Mouse (Mus musculus): ENCODE results near the gene Pacs1.
"Not testable (repeated sequence)": the region's sequence is repeated elsewhere in the genome, so short reads cannot be mapped to it uniquely, and the experiment has no call there.

Pacs1 gene

DNA sequence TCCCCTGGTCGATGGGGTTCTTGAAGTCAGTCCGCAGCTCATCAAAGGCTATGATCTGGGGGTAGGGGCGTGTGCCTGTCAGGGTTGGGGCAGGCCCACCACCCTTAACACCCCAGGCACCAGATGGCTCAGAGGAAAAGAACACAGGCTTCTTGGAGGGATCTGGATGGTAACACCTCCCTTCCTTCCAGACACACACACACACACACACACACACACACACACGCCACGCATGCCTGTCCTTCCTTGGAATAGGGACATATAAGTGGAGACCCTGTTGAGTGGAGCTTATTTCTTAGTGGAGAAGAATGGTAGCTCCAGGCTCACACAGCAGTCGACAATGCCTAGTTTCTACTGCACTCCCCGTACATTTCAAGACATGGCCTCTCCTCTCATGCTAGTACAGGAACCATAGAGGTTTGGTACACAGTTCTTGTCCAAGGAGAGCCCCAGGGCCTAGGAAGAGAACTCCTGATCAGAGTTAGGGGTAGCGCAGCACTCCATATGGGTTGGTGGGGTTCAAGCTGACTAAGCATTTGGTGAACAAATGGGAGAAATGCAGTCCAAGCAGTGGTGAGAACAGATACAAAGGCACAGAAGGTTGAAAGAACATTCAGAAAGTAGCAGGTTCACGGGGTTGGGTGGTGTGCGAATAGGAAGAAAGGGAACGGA lies 178.0 kb downstream of the Pacs1 start:
- DNase-seq, result no peak

- peak; percentile 89 for DNase-seq
Measured at GRCm38 (mm10) chr19:5094243-5094632, 178.7 kb downstream of the Pacs1 start.

GRCm38 (mm10) chr19:5093481-5094242 lies 179.3 kb downstream of the Pacs1 start:
- DNase-seq, result no peak

- no peak for DNase-seq
Measured at GRCm38 (mm10) chr19:5092083-5092482, 180.8 kb downstream of the Pacs1 start.

- DNase-seq, result no peak
Measured at GRCm38 (mm10) chr19:5089324-5089723, 183.6 kb downstream of the Pacs1 start.

GRCm38 (mm10) chr19:5087884-5088728 lies 184.8 kb downstream of the Pacs1 start, which contains the start of gene Yif1a:
Gene Yif1a (plus strand): TSS chr19:5088538.
- DNase-seq, result peak; percentile 99

DNA sequence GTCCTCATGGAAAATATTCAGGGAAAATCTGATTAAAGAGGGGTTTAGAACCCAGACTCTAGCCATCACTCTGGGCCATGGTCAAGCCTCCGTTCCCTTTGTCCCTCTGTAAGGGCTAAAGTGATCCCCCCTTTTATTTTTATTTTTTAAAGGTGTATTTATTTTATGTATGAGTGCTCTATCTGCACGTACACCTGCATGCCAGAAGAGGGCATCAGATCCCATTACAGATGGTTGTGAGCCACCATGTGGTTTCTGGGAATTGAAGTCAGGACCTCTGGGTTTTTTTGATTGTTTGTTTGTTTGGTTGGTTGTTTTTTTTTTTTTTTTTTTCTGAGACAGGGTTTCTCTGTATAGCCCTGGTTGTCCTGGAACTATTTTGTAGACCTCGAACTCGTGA lies 186.4 kb downstream of the Pacs1 start:
- DNase-seq, result not testable (repeated sequence)

GRCm38 (mm10) chr19:5085145-5085863 lies 187.6 kb downstream of the Pacs1 start, which contains the start of gene Tmem151a:
Gene Tmem151a (minus strand): TSS chr19:5085531.
- DNase-seq, result peak; percentile 67

DNA sequence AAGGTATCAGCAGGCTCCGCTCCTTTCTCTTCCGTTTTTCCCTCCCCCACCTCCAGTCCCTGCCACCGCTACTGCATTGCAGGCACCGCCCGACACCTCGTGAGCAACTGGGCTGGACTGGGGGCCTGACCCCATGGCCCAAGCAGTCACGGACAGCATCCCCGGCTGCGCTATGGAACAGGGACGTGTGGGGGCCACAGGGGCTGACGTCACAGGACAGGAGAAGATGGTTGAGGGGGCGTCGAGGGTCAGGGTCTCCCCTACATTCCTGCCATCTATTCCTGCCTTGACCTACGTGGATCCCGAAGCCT lies 188.1 kb downstream of the Pacs1 start:
- no peak for DNase-seq

- DNase-seq, result no peak
Measured at GRCm38 (mm10) chr19:5083961-5084833, 188.7 kb downstream of the Pacs1 start.
